Mouse (Mus musculus) activated CD4-positive, CD25-positive, alpha-beta regulatory T cell, adult 9 weeks (primary cell): ENCODE measurements around the gene Gm14409. TPM values are rescaled to one million over a fixed set of nuclear protein-coding genes. Genes with fewer than 3 reads are reported as not detected.

Experiments used
- polyA plus RNA-seq: library from polyadenylated mRNA; unstranded; fragments of 100-300 nt; shearing (Covaris generic); gene quantifications from one replicate; pipeline ENCODE4 v1.2.1, GENCODE M21; 2017

Gm14409 gene
- not detected for polyA plus RNA-seq

GRCm38 (mm10) chr2:177266936-177267335 is at the start of gene Gm14409:
TSS of gene Gm14409 (minus strand) at chr2:177267036.

Other genes starting within 250 kb of the Gm14409 start
- gene Gm14401, start 192.7 kb downstream of the Gm14409 start, polyA plus RNA-seq, result 0.34 TPM
- 8.4 TPM for gene Gm14410, start 60.6 kb downstream of the Gm14409 start, polyA plus RNA-seq
- gene Gm14412, start 57.3 kb upstream of the Gm14409 start, polyA plus RNA-seq, result not detected
- gene Gm14418, start 131.3 kb upstream of the Gm14409 start, polyA plus RNA-seq, result 0.87 TPM
- 10.2 TPM for gene Zfp970, start 197.7 kb upstream of the Gm14409 start, polyA plus RNA-seq
- 1.1 TPM for gene Gm14403, start 231.2 kb upstream of the Gm14409 start, polyA plus RNA-seq